Mouse (Mus musculus) hindbrain, embryonic 15.5 days (tissue): Measurements from ENCODE around the gene Kcnk15. TPM values are rescaled to one million over a fixed set of nuclear protein-coding genes. Genes with fewer than 3 reads are reported as not detected.
A peak's percentile ranks its signal among the peaks of the same experiment; 100 is the strongest.

Experiments used
- ATAC-seq: fragments of 200-750 bp; cut with Nextera tagmentation; 2 replicates; pipeline ENCODE4 v1.8.0; 2017; ENCODE audit warnings: low read depth, moderate number of reproducible peaks, moderate TSS enrichment; ENCODE audit not compliant: low FRiP score
- H3K27ac ChIP-seq: fragments of 300-500 bp; sonication (generic); replicated peaks from 2 replicates; pipeline ENCODE4 v1.5.1; 2015; ENCODE audit warnings: mild to moderate bottlenecking, inconsistent platforms
- H3K27me3 ChIP-seq: fragments of 300-500 bp; sonication (generic); 2 replicates; pipeline ENCODE4 v1.6.1; 2015; ENCODE audit warnings: control low read depth, inconsistent platforms
- H3K36me3 ChIP-seq: fragments of 300-500 bp; sonication (generic); 2 replicates; pipeline ENCODE4 v1.6.1; 2015; ENCODE audit warnings: control low read depth, inconsistent platforms
- H3K4me1 ChIP-seq: fragments of 300-500 bp; sonication (generic); replicated peaks from 2 replicates; pipeline ENCODE4 v1.6.1; 2015; ENCODE audit warnings: control low read depth, inconsistent platforms
- H3K4me2 ChIP-seq: fragments of 300-500 bp; sonication (generic); 2 replicates; pipeline ENCODE4 v1.6.1; 2015; ENCODE audit warnings: moderate library complexity, mild to moderate bottlenecking, inconsistent platforms
- H3K4me3 ChIP-seq: fragments of 300-500 bp; sonication (generic); 2 replicates; pipeline ENCODE4 v1.5.1; 2015; ENCODE audit warnings: mild to moderate bottlenecking, inconsistent platforms
- H3K9ac ChIP-seq: fragments of 300-500 bp; sonication (generic); 2 replicates; pipeline ENCODE4 v1.6.1; 2015; ENCODE audit warnings: inconsistent platforms
- H3K9me3 ChIP-seq: fragments of 300-500 bp; sonication (generic); 2 replicates; pipeline ENCODE4 v1.6.1; 2016; ENCODE audit warnings: control low read depth, inconsistent platforms
- WGBS: fragments of 180-500 bp; shearing (Covaris S2); methylation state at CpG from one replicate; pipeline ENCODE4 v1.1.7; 2015; 5-methylcytosine and 5-hydroxymethylcytosine counted together
- polyA plus RNA-seq: library from polyadenylated mRNA; unstranded; fragments of >200 nt; fragmentation: Nextera tagmentation; extraction: Ambion mirVana; gene quantifications from 2 replicates; pipeline ENCODE4 v1.2.1, GENCODE M21; 2015

The Kcnk15 gene
- polyA plus RNA-seq, 1 experiment from 2014 or later, result 0.16 TPM

DNA sequence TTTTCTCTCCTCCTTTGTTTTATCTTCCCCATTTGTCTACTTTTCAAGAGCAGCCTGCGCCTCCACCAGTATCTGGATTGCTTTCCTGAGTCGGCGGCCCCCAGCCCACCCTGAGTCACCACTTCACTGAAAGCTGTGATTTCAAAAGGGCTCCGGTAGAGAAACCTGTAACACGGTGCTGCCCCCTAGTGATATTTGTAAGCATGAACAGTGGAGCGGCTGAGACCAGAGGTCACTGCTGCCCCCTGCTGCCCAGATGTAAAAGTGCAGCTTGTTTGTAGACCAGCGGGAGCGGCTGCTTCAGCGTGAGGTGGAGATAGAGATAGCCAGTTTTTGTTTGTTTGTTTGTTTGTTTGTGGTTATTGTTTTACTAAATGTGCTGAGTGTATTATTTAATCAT lies 15.4 kb upstream of the Kcnk15 start:
- no peak overlapping the region for H3K27ac ChIP-seq
- WGBS, result 36% methylated on average over 9 of the region's 9 CpGs
- H3K4me1 ChIP-seq, result no peaks in the 10 kb centered on the region
- no peaks in the 10 kb centered on the region for H3K36me3 ChIP-seq
- no peak overlapping the region for H3K4me2 ChIP-seq
- no peak overlapping the region for H3K4me3 ChIP-seq
- H3K9me3 ChIP-seq, result no peaks in the 10 kb centered on the region
- H3K27me3 ChIP-seq, result no peaks in the 10 kb centered on the region
- H3K9ac ChIP-seq, result no peak overlapping the region
- no peak for ATAC-seq

DNA sequence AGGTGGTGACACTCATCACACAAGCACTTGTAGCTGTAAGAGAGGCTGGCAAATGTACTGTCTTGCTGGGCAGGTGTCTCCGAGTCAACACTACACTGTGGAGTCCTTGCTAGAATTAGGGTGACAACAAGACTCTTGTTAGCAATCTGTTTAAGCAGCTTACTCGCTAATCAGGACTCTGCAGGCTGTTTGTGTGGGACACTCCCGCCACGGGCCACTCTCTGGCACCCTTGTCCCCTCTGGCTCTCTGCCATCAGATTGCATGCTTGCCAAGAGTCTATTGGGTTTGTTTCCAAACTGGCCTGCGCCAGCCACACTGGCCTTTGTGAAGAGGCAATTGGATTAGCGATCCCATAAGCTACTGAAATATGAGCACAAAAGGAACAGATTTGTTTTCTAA lies 13.9 kb upstream of the Kcnk15 start:
- no peaks in the 10 kb centered on the region for H3K36me3 ChIP-seq
- H3K27ac ChIP-seq, result no peak overlapping the region
- H3K4me1 ChIP-seq, result no peaks in the 10 kb centered on the region
- no peak overlapping the region for H3K9ac ChIP-seq
- no peak overlapping the region for H3K4me2 ChIP-seq
- no peaks in the 10 kb centered on the region for H3K27me3 ChIP-seq
- H3K4me3 ChIP-seq, result no peak overlapping the region
- no peaks in the 10 kb centered on the region for H3K9me3 ChIP-seq
- peak; percentile 51; the same call in 1 of the 2 replicates for ATAC-seq
- WGBS, result 48% methylated on average over 6 of the region's 6 CpGs

DNA sequence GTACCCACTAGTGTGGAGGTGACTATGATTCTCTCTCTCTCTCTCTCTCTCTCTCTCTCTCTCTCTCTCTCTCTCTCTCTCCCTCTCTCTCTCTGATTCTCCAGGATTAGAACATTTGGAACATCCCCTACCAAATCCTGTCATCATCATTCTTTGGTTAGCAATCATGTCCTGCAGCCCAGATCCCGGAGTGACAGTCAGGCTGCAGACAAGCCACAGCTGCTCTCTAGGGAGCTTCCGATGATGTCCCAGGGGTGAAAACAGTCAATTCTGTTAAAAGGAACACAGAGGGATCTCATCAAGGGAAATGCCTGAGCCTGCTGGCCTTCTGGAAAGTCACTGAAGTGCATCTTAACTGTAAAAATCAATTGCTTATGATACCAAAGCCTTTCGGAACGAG lies 11.4 kb upstream of the Kcnk15 start:
- Histone ChIP-seq H3K9me3 (no peaks in the 10 kb centered on the region), H3K9ac (no peak overlapping the region), H3K36me3 (no peaks in the 10 kb centered on the region), H3K4me2 (no peak overlapping the region), H3K4me1 (no peaks in the 10 kb centered on the region), H3K4me3 (no peak overlapping the region), H3K27ac (no peak overlapping the region), H3K27me3 (no peaks in the 10 kb centered on the region)
- 57% methylated on average over 4 of the region's 4 CpGs for WGBS
- ATAC-seq, result no peak

DNA sequence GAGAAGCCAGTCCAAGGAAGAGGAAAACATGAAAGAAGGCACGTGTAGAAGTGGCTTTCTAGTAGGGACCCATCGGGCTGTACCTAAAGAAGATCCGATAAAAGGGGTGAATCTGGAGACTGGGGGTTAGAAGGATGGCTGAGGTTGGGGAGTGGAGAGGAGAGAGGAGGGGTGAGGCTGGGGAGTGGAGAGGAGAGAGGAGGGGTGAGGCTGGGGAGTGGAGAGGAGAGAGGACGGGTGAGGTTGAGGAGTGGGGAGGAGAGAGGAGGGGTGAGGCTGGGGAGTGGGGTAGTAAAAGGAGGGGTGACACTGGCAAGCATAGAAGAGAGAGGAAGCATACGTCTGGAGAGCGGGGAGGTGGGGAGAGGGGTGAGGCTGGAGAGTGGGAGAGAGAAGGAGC lies 3.8 kb downstream of the Kcnk15 start:
- Histone ChIP-seq H3K36me3 (no peaks in the 10 kb centered on the region), H3K4me1 (peaks cover 13% of the 10 kb centered on the region), H3K9me3 (no peaks in the 10 kb centered on the region), H3K27me3 (peaks cover 53% of the 10 kb centered on the region), H3K4me3 (no peak overlapping the region), H3K4me2 (no peak overlapping the region), H3K9ac (no peak overlapping the region), H3K27ac (no peak overlapping the region)
- ATAC-seq, result no peak
- WGBS, result 81% methylated on average over 6 of the region's 6 CpGs

DNA sequence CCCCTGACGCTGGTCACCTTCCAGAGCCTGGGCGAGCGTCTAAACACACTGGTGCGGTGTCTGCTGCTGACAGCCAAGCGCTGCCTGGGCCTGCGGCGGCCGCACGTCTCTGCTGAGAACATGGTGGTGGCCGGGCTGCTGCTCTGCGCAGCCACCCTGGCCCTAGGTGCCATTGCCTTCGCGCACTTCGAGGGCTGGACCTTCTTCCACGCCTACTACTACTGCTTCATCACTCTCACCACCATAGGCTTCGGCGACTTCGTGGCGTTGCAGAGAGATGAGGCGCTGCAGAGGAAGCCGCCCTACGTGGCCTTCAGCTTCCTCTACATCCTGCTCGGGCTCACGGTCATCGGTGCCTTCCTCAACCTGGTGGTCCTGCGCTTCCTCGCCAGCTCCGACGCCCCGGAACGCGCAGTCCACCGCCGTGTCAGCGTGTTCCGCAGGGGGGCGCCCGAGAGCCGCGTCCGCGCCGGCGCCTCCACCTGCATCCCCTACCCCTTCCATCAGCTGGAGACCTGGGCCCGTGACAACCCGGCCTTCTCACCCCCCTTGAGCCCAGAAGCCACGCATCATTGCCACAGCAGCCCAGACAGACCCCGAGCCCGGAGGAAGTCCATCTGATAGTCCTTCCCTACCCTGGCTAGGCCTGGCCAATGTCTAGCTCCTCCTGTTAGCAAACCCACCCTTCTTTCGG lies 5.0 kb downstream of the Kcnk15 start:
- WGBS, result 19% methylated on average over 50 of the region's 50 CpGs
- no peak overlapping the region for H3K27ac ChIP-seq
- peak overlapping the region; percentile 50 for H3K4me2 ChIP-seq
- H3K27me3 ChIP-seq, result peaks cover 44% of the 10 kb centered on the region
- no peaks in the 10 kb centered on the region for H3K9me3 ChIP-seq
- no peaks in the 10 kb centered on the region; the same call in 1 of the 2 replicates for H3K36me3 ChIP-seq
- peaks cover 13% of the 10 kb centered on the region for H3K4me1 ChIP-seq
- peak; percentile 83 for ATAC-seq
- H3K9ac ChIP-seq, result no peak overlapping the region
- peak overlapping the region; percentile 12 for H3K4me3 ChIP-seq

DNA sequence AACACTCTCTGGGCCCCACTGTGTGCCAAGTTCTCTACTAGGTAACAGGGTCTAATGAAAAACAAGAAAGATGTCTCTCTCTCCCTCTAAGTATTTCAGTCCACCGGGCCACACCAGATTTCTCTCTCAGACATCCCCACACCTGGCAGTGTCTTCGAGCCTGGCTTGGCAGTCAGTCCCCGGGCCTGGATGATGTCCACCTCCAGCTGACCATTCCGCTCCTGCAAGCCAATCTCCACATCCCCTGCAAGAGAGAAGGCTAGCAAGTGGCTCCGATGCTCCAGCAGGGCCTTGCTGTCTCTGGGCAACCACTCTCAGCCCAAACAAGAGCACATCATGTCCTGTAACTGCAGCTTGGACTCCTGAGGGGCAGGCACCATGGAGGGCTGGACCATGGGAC lies 11.9 kb downstream of the Kcnk15 start:
- 89% methylated on average over 5 of the region's 5 CpGs for WGBS
- H3K27me3 ChIP-seq, result no peaks in the 10 kb centered on the region

DNA sequence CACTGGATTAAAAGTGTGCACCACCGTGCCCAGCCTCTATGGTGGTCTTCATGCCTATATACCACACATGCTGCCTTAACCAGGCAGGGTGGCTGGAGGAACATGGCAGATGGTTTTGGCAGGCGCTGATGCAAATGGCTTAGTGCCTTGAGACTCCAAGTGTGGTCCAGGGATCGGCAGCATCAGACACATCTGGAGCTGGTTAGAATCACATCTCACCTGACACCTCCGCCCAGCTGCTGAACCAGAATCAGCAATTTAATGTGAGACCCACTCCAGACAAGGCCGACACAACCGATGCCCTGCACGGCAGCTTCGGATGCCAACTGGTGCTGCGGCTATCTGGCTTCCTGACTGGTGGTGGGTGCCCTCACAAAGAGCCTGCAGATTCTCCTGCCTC lies 12.6 kb downstream of the Kcnk15 start:
- Histone ChIP-seq H3K27me3 (no peaks in the 10 kb centered on the region), H3K4me3 (no peak overlapping the region), H3K36me3 (no peaks in the 10 kb centered on the region; the same call in 1 of the 2 replicates), H3K4me2 (no peak overlapping the region), H3K9ac (no peak overlapping the region), H3K27ac (no peak overlapping the region), H3K4me1 (peaks cover 12% of the 10 kb centered on the region), H3K9me3 (no peaks in the 10 kb centered on the region)
- ATAC-seq, result no peak
- WGBS, result 86% methylated on average over 9 of the region's 9 CpGs

More for the DNA sequence above, 11.9 kb downstream of the Kcnk15 start:
- H3K9me3 ChIP-seq, result no peaks in the 10 kb centered on the region
- peaks cover 8% of the 10 kb centered on the region for H3K4me1 ChIP-seq
- H3K4me2 ChIP-seq, result no peak overlapping the region
- no peak for ATAC-seq
- H3K36me3 ChIP-seq, result no peaks in the 10 kb centered on the region; the same call in 1 of the 2 replicates
- H3K9ac ChIP-seq, result no peak overlapping the region
- no peak overlapping the region for H3K27ac ChIP-seq
- no peak overlapping the region for H3K4me3 ChIP-seq

DNA sequence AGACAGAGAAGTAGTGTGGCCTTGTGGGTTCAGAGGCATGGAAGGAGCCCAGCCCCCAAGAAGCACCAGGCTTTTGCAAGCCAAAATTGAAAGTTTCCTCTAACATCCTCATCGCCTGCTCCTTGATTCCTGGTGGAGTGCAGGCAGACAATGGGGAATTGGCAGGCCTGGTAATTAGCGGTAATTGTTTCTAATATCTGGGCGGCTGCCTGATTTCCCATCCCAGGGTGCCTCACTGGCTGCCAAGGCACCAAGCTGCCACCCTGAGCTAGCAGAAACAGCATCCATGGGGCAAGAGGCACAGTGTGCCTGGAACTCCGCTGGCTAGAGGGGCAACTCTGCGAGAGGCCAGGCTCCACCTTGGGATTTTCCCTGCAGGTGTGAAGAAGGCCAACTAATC lies 16.3 kb downstream of the Kcnk15 start:
- Histone ChIP-seq H3K27me3 (no peaks in the 10 kb centered on the region), H3K4me2 (no peak overlapping the region), H3K27ac (no peak overlapping the region), H3K4me3 (no peak overlapping the region), H3K4me1 (peaks cover 16% of the 10 kb centered on the region), H3K9me3 (no peaks in the 10 kb centered on the region), H3K9ac (no peak overlapping the region), H3K36me3 (no peaks in the 10 kb centered on the region)
- WGBS, result 45% methylated on average over 5 of the region's 5 CpGs
- ATAC-seq, result no peak

DNA sequence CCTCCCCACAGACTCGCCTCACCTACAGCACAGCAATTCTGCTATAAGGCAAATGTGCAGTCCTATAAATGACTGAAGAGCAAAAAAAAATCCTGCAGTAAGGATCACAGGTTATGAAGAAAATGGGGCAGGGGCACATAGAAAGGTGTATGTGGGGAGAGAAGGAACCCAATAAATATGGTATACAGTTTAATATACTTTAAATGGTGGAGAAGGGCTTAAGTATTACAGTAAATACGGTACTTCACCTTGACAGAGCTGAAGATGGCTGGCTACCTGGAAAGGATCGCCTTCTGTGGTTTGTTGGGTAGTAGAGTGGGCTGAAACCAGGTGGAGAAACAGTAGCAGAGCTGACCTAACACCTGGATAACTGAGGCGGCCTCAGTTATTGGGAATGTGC lies 17.8 kb downstream of the Kcnk15 start:
- 82% methylated on average over 4 of the region's 4 CpGs for WGBS
- H3K4me1 ChIP-seq, result peaks cover 31% of the 10 kb centered on the region
- H3K4me3 ChIP-seq, result no peak overlapping the region
- H3K9ac ChIP-seq, result no peak overlapping the region
- H3K27ac ChIP-seq, result no peak overlapping the region
- H3K27me3 ChIP-seq, result no peaks in the 10 kb centered on the region
- ATAC-seq, result no peak
- no peak overlapping the region for H3K4me2 ChIP-seq
- no peaks in the 10 kb centered on the region for H3K9me3 ChIP-seq
- no peaks in the 10 kb centered on the region for H3K36me3 ChIP-seq

DNA sequence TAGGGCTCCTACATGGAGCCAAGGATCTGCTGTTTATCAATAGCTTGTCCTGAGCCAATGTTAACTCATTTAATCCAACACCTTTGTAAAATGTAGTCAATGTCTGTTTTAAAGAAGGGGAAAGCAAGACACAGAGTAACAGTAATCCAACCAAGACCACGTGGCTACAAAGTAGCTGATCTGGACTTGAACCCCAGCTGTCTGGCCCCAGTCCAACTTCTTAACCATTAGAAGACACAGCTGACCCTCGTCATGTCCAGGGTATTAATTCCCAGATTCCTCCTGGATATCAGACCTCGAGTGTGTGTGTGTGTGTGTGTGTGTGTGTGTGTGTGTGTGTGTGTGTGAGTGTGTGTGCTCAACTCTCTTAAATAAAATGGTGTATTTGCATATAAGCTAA lies 18.5 kb downstream of the Kcnk15 start:
- peaks cover 37% of the 10 kb centered on the region for H3K4me1 ChIP-seq
- no peaks in the 10 kb centered on the region for H3K36me3 ChIP-seq
- no peaks in the 10 kb centered on the region for H3K27me3 ChIP-seq
- WGBS, result 55% methylated on average over 3 of the region's 3 CpGs
- no peak overlapping the region for H3K27ac ChIP-seq
- no peak for ATAC-seq
- H3K4me3 ChIP-seq, result no peak overlapping the region
- no peaks in the 10 kb centered on the region for H3K9me3 ChIP-seq
- no peak overlapping the region for H3K4me2 ChIP-seq
- no peak overlapping the region for H3K9ac ChIP-seq

DNA sequence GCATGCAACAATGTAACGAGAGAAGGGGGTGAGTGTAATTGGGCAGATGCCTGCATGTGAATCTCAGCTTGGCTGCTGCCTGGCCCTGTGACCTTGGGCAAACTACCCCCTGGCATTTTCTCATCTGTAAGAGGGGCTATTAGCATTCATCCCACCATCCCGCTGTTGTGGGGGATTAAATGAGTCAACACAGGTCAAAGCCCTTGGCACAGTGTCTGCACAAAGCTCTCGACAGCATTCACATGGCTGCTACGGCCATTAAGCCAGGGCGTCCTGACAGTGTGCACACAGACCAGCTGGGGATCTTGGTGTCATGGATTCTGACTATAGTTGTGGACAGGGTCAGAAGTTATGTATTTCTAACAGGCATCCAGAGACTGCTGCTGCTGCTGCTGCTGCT lies 21.4 kb downstream of the Kcnk15 start:
- H3K9me3 ChIP-seq, result no peaks in the 10 kb centered on the region
- H3K4me1 ChIP-seq, result peaks cover 37% of the 10 kb centered on the region
- peak overlapping the region; percentile 60 for H3K27ac ChIP-seq
- H3K9ac ChIP-seq, result no peak overlapping the region
- H3K4me2 ChIP-seq, result no peak overlapping the region
- H3K27me3 ChIP-seq, result no peaks in the 10 kb centered on the region
- no peak overlapping the region for H3K4me3 ChIP-seq
- no peaks in the 10 kb centered on the region for H3K36me3 ChIP-seq
- WGBS, result 6% methylated on average over 5 of the region's 5 CpGs
- peak; percentile 61 for ATAC-seq

DNA sequence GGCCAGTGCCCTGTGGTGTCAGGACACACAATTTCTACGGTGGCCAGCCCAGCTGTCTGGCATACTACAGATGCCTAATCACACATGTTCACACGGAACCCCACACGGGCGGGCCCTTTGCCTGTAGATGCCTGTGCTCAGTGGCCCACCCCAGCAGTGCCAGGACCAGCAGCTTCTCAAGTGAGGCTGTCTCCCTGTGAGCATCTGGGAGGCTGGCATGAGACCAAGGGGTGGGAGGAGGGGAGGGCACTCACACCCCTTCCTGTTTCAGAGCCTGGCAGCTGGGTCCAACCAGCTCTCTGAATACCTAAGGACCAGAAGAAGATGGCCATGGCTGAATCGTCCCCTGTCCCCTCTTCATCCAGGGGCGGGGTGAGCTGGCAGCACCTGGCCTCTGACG lies 22.0 kb downstream of the Kcnk15 start:
- no peak overlapping the region for H3K4me3 ChIP-seq
- 43% methylated on average over 7 of the region's 7 CpGs for WGBS
- H3K27me3 ChIP-seq, result no peaks in the 10 kb centered on the region
- ATAC-seq, result peak; percentile 54; the same call in 1 of the 2 replicates
- H3K4me1 ChIP-seq, result peaks cover 31% of the 10 kb centered on the region
- no peak overlapping the region for H3K9ac ChIP-seq
- no peak overlapping the region for H3K4me2 ChIP-seq
- H3K36me3 ChIP-seq, result no peaks in the 10 kb centered on the region
- peak overlapping the region; percentile 60 for H3K27ac ChIP-seq
- no peaks in the 10 kb centered on the region for H3K9me3 ChIP-seq
